Mouse (Mus musculus) kidney, embryonic 15.5 days (tissue): Measurements from ENCODE around the gene Pdlim5. TPM values are rescaled to one million over a fixed set of nuclear protein-coding genes. Genes with fewer than 3 reads are reported as not detected.

Source experiments
- ATAC-seq: fragments of 200-750 bp; cut with Nextera tagmentation; replicated peaks from 2 replicates; pipeline ENCODE4 v1.8.0; 2017; ENCODE audit warnings: moderate TSS enrichment; ENCODE audit not compliant: low FRiP score
- H3K27ac ChIP-seq: fragments of 300-500 bp; sonication (generic); 2 replicates; pipeline ENCODE4 v1.5.1; 2015; ENCODE audit warnings: mild to moderate bottlenecking, inconsistent platforms
- H3K27me3 ChIP-seq: fragments of 300-500 bp; sonication (generic); 2 replicates; pipeline ENCODE4 v1.6.1; 2015; ENCODE audit warnings: inconsistent platforms
- H3K36me3 ChIP-seq: fragments of 300-500 bp; sonication (generic); 2 replicates; pipeline ENCODE4 v1.6.1; 2015; ENCODE audit warnings: inconsistent platforms
- H3K4me1 ChIP-seq: fragments of 300-500 bp; sonication (generic); 2 replicates; pipeline ENCODE4 v1.6.1; 2015; ENCODE audit warnings: inconsistent platforms
- H3K4me2 ChIP-seq: fragments of 300-500 bp; sonication (generic); 2 replicates; pipeline ENCODE4 v1.6.1; 2015; ENCODE audit warnings: moderate library complexity, mild to moderate bottlenecking, inconsistent platforms
- H3K4me3 ChIP-seq: fragments of 300-500 bp; sonication (generic); replicated peaks from 2 replicates; pipeline ENCODE4 v1.5.1; 2015; ENCODE audit warnings: mild to moderate bottlenecking, inconsistent platforms
- H3K9ac ChIP-seq: fragments of 300-500 bp; sonication (generic); 2 replicates; pipeline ENCODE4 v1.6.1; 2015; ENCODE audit warnings: mild to moderate bottlenecking, inconsistent platforms
- H3K9me3 ChIP-seq: fragments of 300-500 bp; sonication (generic); replicated peaks from 2 replicates; pipeline ENCODE4 v1.6.1; 2016; ENCODE audit warnings: inconsistent platforms
- WGBS: fragments of 180-500 bp; shearing (Covaris S2); methylation state at CpG from one replicate; pipeline ENCODE4 v1.1.7; 2015; ENCODE audit warnings: mixed read lengths; 5-methylcytosine and 5-hydroxymethylcytosine counted together
- polyA plus RNA-seq: library from polyadenylated mRNA; unstranded; fragments of >200 nt; fragmentation: Nextera tagmentation; extraction: Ambion mirVana; gene quantifications from 2 replicates; pipeline ENCODE4 v1.2.1, GENCODE M21; 2015

Pdlim5 gene
- polyA plus RNA-seq, 1 experiment from 2014 or later, result 46.6 TPM

- H3K27ac ChIP-seq, result no peak overlapping the region
- 60% methylated on average over 3 of the region's 3 CpGs for WGBS
- H3K9me3 ChIP-seq, result no peaks in the 10 kb centered on the region
- H3K9ac ChIP-seq, result no peak overlapping the region
- H3K4me2 ChIP-seq, result no peak overlapping the region
- ATAC-seq, result no peak
- H3K4me1 ChIP-seq, result peaks cover 13% of the 10 kb centered on the region
- no peaks in the 10 kb centered on the region for H3K36me3 ChIP-seq
- no peaks in the 10 kb centered on the region for H3K27me3 ChIP-seq
- no peak overlapping the region for H3K4me3 ChIP-seq
These were observed 36.0 kb upstream of the Pdlim5 start for GRCm38 (mm10) chr3:142431481-142431880.

- Histone ChIP-seq H3K9ac (no peak overlapping the region), H3K4me3 (no peak overlapping the region), H3K36me3 (no peaks in the 10 kb centered on the region), H3K4me1 (peaks cover 8% of the 10 kb centered on the region; the same call in 1 of the 2 replicates), H3K27me3 (no peaks in the 10 kb centered on the region), H3K4me2 (no peak overlapping the region), H3K9me3 (no peaks in the 10 kb centered on the region), H3K27ac (no peak overlapping the region)
- no peak for ATAC-seq
- WGBS, result 79% methylated on average over 4 of the region's 4 CpGs
These were observed 34.6 kb upstream of the Pdlim5 start for GRCm38 (mm10) chr3:142430048-142430447.

GRCm38 (mm10) chr3:142426806-142427205 is 31.3 kb upstream of the Pdlim5 start:
- no peaks in the 10 kb centered on the region for H3K36me3 ChIP-seq
- no peak overlapping the region for H3K4me2 ChIP-seq
- H3K4me1 ChIP-seq, result peaks cover 22% of the 10 kb centered on the region
- no peaks in the 10 kb centered on the region for H3K9me3 ChIP-seq
- H3K27ac ChIP-seq, result peak overlapping the region; percentile 33
- no peak overlapping the region for H3K4me3 ChIP-seq
- ATAC-seq, result no peak
- WGBS, result 64% methylated on average over 3 of the region's 3 CpGs
- H3K9ac ChIP-seq, result no peak overlapping the region
- no peaks in the 10 kb centered on the region for H3K27me3 ChIP-seq

- 52% methylated on average over 1 of the region's 1 CpGs for WGBS
- Histone ChIP-seq H3K4me2 (peak overlapping the region; percentile 23; the same call in 1 of the 2 replicates), H3K27me3 (no peaks in the 10 kb centered on the region), H3K36me3 (no peaks in the 10 kb centered on the region), H3K9ac (no peak overlapping the region), H3K4me1 (peaks cover 19% of the 10 kb centered on the region), H3K27ac (peak overlapping the region; percentile 88), H3K4me3 (no peak overlapping the region), H3K9me3 (no peaks in the 10 kb centered on the region)
- ATAC-seq, result no peak
These were observed 28.6 kb upstream of the Pdlim5 start for GRCm38 (mm10) chr3:142424134-142424533.

GRCm38 (mm10) chr3:142423501-142423917 is 28.0 kb upstream of the Pdlim5 start:
- Histone ChIP-seq H3K9ac (no peak overlapping the region), H3K4me3 (no peak overlapping the region), H3K4me2 (0 out of 2 replicates have a peak overlapping the region, but pooled peaks have one; percentile 23), H3K27me3 (no peaks in the 10 kb centered on the region), H3K36me3 (no peaks in the 10 kb centered on the region), H3K9me3 (no peaks in the 10 kb centered on the region), H3K27ac (peak overlapping the region; percentile 88), H3K4me1 (peaks cover 19% of the 10 kb centered on the region)
- peak; percentile 92 for ATAC-seq
- 40% methylated on average over 4 of the region's 4 CpGs for WGBS

- Histone ChIP-seq H3K4me2 (no peak overlapping the region), H3K4me3 (no peak overlapping the region), H3K9ac (no peak overlapping the region), H3K4me1 (peaks cover 18% of the 10 kb centered on the region), H3K9me3 (no peaks in the 10 kb centered on the region), H3K27ac (no peak overlapping the region), H3K36me3 (no peaks in the 10 kb centered on the region), H3K27me3 (no peaks in the 10 kb centered on the region)
- WGBS, result 85% methylated on average over 4 of the region's 4 CpGs
- ATAC-seq, result no peak
These were observed 26.7 kb upstream of the Pdlim5 start for GRCm38 (mm10) chr3:142422229-142422628.

GRCm38 (mm10) chr3:142421470-142421869 is 26.0 kb upstream of the Pdlim5 start:
- 90% methylated on average over 3 of the region's 3 CpGs for whole genome bisulfite sequencing
- Histone ChIP-seq H3K9me3 (no peaks in the 10 kb centered on the region), H3K4me1 (peaks cover 14% of the 10 kb centered on the region), H3K27ac (no peak overlapping the region), H3K9ac (no peak overlapping the region), H3K36me3 (no peaks in the 10 kb centered on the region), H3K4me3 (no peak overlapping the region), H3K27me3 (no peaks in the 10 kb centered on the region), H3K4me2 (no peak overlapping the region)
- ATAC-seq, result no peak

GRCm38 (mm10) chr3:142417996-142418395 is 22.5 kb upstream of the Pdlim5 start:
- Histone ChIP-seq H3K36me3 (no peaks in the 10 kb centered on the region), H3K27ac (no peak overlapping the region), H3K27me3 (no peaks in the 10 kb centered on the region), H3K9ac (no peak overlapping the region), H3K4me3 (no peak overlapping the region), H3K4me2 (no peak overlapping the region), H3K4me1 (peaks cover 8% of the 10 kb centered on the region; the same call in 1 of the 2 replicates), H3K9me3 (no peaks in the 10 kb centered on the region)
- no peak for ATAC-seq
- 72% methylated on average over 3 of the region's 3 CpGs for WGBS

GRCm38 (mm10) chr3:142413345-142413885 is 17.9 kb upstream of the Pdlim5 start:
- peak; percentile 78 for ATAC-seq
- 50% methylated on average over 4 of the region's 4 CpGs for WGBS

GRCm38 (mm10) chr3:142410930-142411329 is 15.4 kb upstream of the Pdlim5 start:
- Histone ChIP-seq H3K4me1 (peaks cover 3% of the 10 kb centered on the region; the same call in 1 of the 2 replicates), H3K9ac (no peak overlapping the region), H3K4me2 (no peak overlapping the region), H3K27me3 (no peaks in the 10 kb centered on the region), H3K4me3 (no peak overlapping the region), H3K27ac (no peak overlapping the region), H3K9me3 (no peaks in the 10 kb centered on the region), H3K36me3 (no peaks in the 10 kb centered on the region)
- ATAC-seq, result 0 out of 2 replicates have a peak, but pooled peaks have one; percentile 64

More at GRCm38 (mm10) chr3:142413345-142413885, 17.9 kb upstream of the Pdlim5 start:
- H3K27ac ChIP-seq, result no peak overlapping the region
- H3K4me3 ChIP-seq, result no peak overlapping the region
- no peaks in the 10 kb centered on the region for H3K9me3 ChIP-seq
- no peak overlapping the region for H3K4me2 ChIP-seq
- H3K9ac ChIP-seq, result no peak overlapping the region
- H3K36me3 ChIP-seq, result no peaks in the 10 kb centered on the region
- peaks cover 3% of the 10 kb centered on the region; the same call in 1 of the 2 replicates for H3K4me1 ChIP-seq
- no peaks in the 10 kb centered on the region for H3K27me3 ChIP-seq

GRCm38 (mm10) chr3:142394796-142395508 is 544 bp downstream of the Pdlim5 start:
- Histone ChIP-seq H3K4me1 (peaks cover 15% of the 10 kb centered on the region), H3K9me3 (no peaks in the 10 kb centered on the region), H3K9ac (peak overlapping the region; percentile 83), H3K4me3 (peak overlapping the region; percentile 89), H3K36me3 (no peaks in the 10 kb centered on the region; the same call in 1 of the 2 replicates), H3K27ac (peak overlapping the region; percentile 95), H3K4me2 (peak overlapping the region; percentile 76), H3K27me3 (no peaks in the 10 kb centered on the region)
- WGBS, result under 1% methylated on average over 63 of the region's 64 CpGs
- peak; percentile 86 for ATAC-seq

GRCm38 (mm10) chr3:142394000-142394411 is 1.5 kb downstream of the Pdlim5 start:
- no peak for ATAC-seq
- peak overlapping the region; percentile 95 for H3K27ac ChIP-seq

More at GRCm38 (mm10) chr3:142394000-142394411, 1.5 kb downstream of the Pdlim5 start:
- peak overlapping the region; percentile 76 for H3K4me2 ChIP-seq
- H3K9me3 ChIP-seq, result no peaks in the 10 kb centered on the region
- H3K9ac ChIP-seq, result peak overlapping the region; percentile 83; the same call in 1 of the 2 replicates
- H3K4me1 ChIP-seq, result peaks cover 15% of the 10 kb centered on the region
- H3K4me3 ChIP-seq, result peak overlapping the region; percentile 89
- 23% methylated on average over 9 of the region's 9 CpGs for WGBS
- H3K36me3 ChIP-seq, result no peaks in the 10 kb centered on the region; the same call in 1 of the 2 replicates
- no peaks in the 10 kb centered on the region for H3K27me3 ChIP-seq
